ENCODE assay signal across 8 mouse cellular contexts in the genomic region with DNA sequence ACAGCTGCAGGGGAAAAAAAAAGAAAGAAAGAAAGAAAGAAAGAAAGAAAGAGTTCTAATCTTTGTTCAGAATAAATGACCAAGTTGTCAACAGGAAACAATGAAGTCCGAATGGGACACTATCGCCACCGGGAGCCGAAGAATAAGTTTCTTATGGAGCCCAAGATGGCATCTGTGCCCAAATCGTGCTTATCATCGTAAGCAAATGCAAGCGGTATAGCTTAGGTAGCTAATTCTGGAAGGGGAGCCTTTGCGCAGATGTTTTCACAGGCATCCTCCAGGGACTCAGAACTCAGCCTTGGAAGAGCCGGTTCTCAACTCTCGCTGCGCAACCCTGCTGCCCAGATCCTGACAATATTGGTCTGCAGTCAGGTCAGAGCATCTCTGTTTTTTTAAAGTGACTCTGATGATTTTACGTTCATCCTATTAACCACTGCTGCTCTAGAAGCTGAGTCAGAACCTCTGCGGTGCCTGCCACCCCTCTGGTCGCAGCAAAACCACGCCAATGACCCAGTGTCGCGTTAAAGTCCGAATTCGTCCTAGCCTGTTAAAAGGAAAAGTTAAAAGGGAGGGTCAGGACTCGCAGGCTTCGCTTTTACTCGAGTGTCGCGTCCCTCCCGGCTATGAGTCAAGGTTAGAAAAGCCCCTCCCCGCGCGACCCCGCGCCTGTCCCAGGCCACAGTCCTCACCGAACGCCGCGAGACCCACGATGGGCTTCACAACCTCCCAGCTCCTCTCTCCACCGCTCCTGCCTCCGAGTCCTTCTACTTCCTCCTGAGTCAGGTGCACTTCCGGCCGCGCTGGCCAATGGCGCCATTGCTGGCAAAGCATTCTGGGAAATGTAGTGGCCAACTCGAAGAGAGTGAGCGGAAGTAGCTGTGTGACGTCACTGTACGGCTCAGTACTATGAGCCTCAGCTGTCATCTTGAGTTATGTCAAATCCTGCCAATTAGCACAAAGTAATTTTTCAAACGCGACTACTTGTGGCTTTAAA. TPM values are rescaled to one million over a fixed set of nuclear protein-coding genes. Genes with fewer than 3 reads are reported as not detected.
DNase-seq lines count a peak whose midpoint lies in the region; ATAC-seq and TF ChIP-seq lines count a peak whose summit lies in the region.

A gene (minus strand): TSS at position 776 of the 994 bp plus-strand sequence.

- H3K9ac ChIP-seq in embryonic facial prominence, embryonic 15.5 days = peak within 1 kb of the TSS; percentile 69
- peak within 1 kb of the TSS; percentile 79 for H3K9ac ChIP-seq in limb, embryonic 14.5 days (ENCODE audit: low read depth, low read length, severe bottlenecking)
- H3K9ac ChIP-seq in midbrain, postnatal 0 days (replicated peaks; ENCODE audit: low read length, poor library complexity, severe bottlenecking) = peak within 1 kb of the TSS; percentile 58

- peak; percentile 99 for DNase-seq in 416B (ENCODE audit: low read depth)
- peak; percentile 99 for DNase-seq in heart, adult 8-10 months (ENCODE audit: low spot score)
- DNase-seq in kidney, adult 9 months = peak; percentile 99
- DNase-seq in limb, embryonic 14.5 days (ENCODE audit: low spot score) = peak; percentile 99
- peak; percentile 99 for DNase-seq in midbrain, postnatal 0 days (ENCODE audit: low spot score)
- DNase-seq in spleen, postnatal 14 days (ENCODE audit: low spot score in 2 of 2) = peak; percentile 87 to 94

- H3K27me3 ChIP-seq in embryonic facial prominence, embryonic 15.5 days = no peaks in the 10 kb centered on the region
- H3K27me3 ChIP-seq in limb, embryonic 14.5 days (ENCODE audit: control insufficient read depth, insufficient read depth, low read length) = no peaks in the 10 kb centered on the region
- H3K27me3 ChIP-seq in midbrain, postnatal 0 days (ENCODE audit: insufficient read depth, low read length) = no peaks in the 10 kb centered on the region

- peaks cover 24% of the 10 kb centered on the region for H3K36me3 ChIP-seq in embryonic facial prominence, embryonic 15.5 days
- peaks cover 22% of the 10 kb centered on the region for H3K36me3 ChIP-seq in limb, embryonic 14.5 days (ENCODE audit: control insufficient read depth, insufficient read depth, low read length)
- H3K36me3 ChIP-seq in midbrain, postnatal 0 days (ENCODE audit: insufficient read depth, low read length) = peaks cover 11% of the 10 kb centered on the region

- ATAC-seq in embryonic facial prominence, embryonic 15.5 days (ENCODE audit: insufficient number of reproducible peaks, low FRiP score, low TSS enrichment, low read depth) = peak; percentile 96
- peak; percentile 100 for ATAC-seq in limb, embryonic 14.5 days (ENCODE audit: low FRiP score, low read depth)
- peak; percentile 97 for ATAC-seq in midbrain, postnatal 0 days (ENCODE audit: low FRiP score)

- peak within 1 kb of the TSS; percentile 88 for H3K4me3 ChIP-seq in bone marrow, adult 2 months (replicated peaks; ENCODE audit: control insufficient read depth, low read depth, low read length)
- peak within 1 kb of the TSS; percentile 80 for H3K4me3 ChIP-seq in embryonic facial prominence, embryonic 15.5 days (replicated peaks)
- H3K4me3 ChIP-seq in limb, embryonic 14.5 days (replicated peaks; ENCODE audit: low read length) = peak within 1 kb of the TSS; percentile 81
- H3K4me3 ChIP-seq in midbrain, postnatal 0 days (ENCODE audit: low read depth, low read length) = peak within 1 kb of the TSS; percentile 66

- no peak for TF ChIP-seq CTCF in bone marrow, adult 2 months (IDR thresholded peaks at IDR 0.05; ENCODE audit: control insufficient read depth, insufficient read depth, low read length)
- TF ChIP-seq CTCF in midbrain, postnatal 0 days (IDR thresholded peaks at IDR 0.05) = 0 out of 2 replicates have a peak, but pooled peaks have one; percentile 17

- H3K4me1 ChIP-seq in bone marrow, adult 2 months (ENCODE audit: control insufficient read depth, insufficient read depth, low read length) = no peaks in the 10 kb centered on the region; the same call in 1 of the 2 replicates
- H3K4me1 ChIP-seq in embryonic facial prominence, embryonic 15.5 days = peaks cover 8% of the 10 kb centered on the region
- H3K4me1 ChIP-seq in limb, embryonic 14.5 days (ENCODE audit: control insufficient read depth, insufficient read depth, low read length) = peaks cover 7% of the 10 kb centered on the region; the same call in 1 of the 2 replicates
- H3K4me1 ChIP-seq in midbrain, postnatal 0 days (ENCODE audit: insufficient read depth, low read length) = no peaks in the 10 kb centered on the region

- peak within 1 kb of the TSS; percentile 80 for H3K4me2 ChIP-seq in embryonic facial prominence, embryonic 15.5 days (replicated peaks)
- peak within 1 kb of the TSS; percentile 87 for H3K4me2 ChIP-seq in limb, embryonic 14.5 days (replicated peaks; ENCODE audit: low read depth, low read length, severe bottlenecking)
- H3K4me2 ChIP-seq in midbrain, postnatal 0 days (ENCODE audit: low read depth, low read length, poor library complexity, severe bottlenecking) = peak within 1 kb of the TSS; percentile 79

- peak; percentile 93 for TF ChIP-seq POLR2A in bone marrow, adult 2 months (IDR thresholded peaks at IDR 0.05; ENCODE audit: borderline replicate concordance, control insufficient read depth, low read depth, low read length)
- 0 out of 2 replicates have a peak, but pooled peaks have one; percentile 69 for TF ChIP-seq POLR2A in limb, embryonic 14.5 days (IDR thresholded peaks at IDR 0.05; ENCODE audit: borderline replicate concordance, extremely low read depth, insufficient read depth, insufficient read length)

- no peaks in the 10 kb centered on the region for H3K9me3 ChIP-seq in embryonic facial prominence, embryonic 15.5 days (replicated peaks)
- H3K9me3 ChIP-seq in limb, embryonic 14.5 days (ENCODE audit: control insufficient read depth, low read length) = no peaks in the 10 kb centered on the region
- H3K9me3 ChIP-seq in midbrain, postnatal 0 days (ENCODE audit: low read length) = no peaks in the 10 kb centered on the region

- 1% methylated on average over 47 of the region's 47 CpGs for WGBS in bone marrow, adult 2 months
- WGBS in embryonic facial prominence, embryonic 15.5 days = 2% methylated on average over 47 of the region's 47 CpGs
- 4% methylated on average over 46 of the region's 47 CpGs for WGBS in limb, embryonic 14.5 days
- WGBS in midbrain, postnatal 0 days = 5% methylated on average over 47 of the region's 47 CpGs

- H3K27ac ChIP-seq in bone marrow, adult 2 months (ENCODE audit: control insufficient read depth, insufficient read depth, low read depth, low read length, poor library complexity) = peak within 1 kb of the TSS; percentile 35
- H3K27ac ChIP-seq in embryonic facial prominence, embryonic 15.5 days (replicated peaks) = peak within 1 kb of the TSS; percentile 58
- H3K27ac ChIP-seq in limb, embryonic 14.5 days (replicated peaks; ENCODE audit: low read depth, low read length) = peak within 1 kb of the TSS; percentile 8; the same call in 1 of the 2 replicates
- H3K27ac ChIP-seq in midbrain, postnatal 0 days (ENCODE audit: low read depth, low read length) = peak within 1 kb of the TSS; percentile 48

RNA-seq across cellular contexts. Expression of the gene that starts here (rescaled TPM):
- polyA plus RNA-seq in bone marrow, adult 2 months (2011; ENCODE audit: insufficient read depth, insufficient read length, low replicate concordance, missing spikeins) = 23.6 and 26.4 TPM in 2 replicates
- polyA plus RNA-seq in embryonic facial prominence, embryonic 15.5 days (2015; fragmentation: Nextera tagmentation; extraction: Ambion mirVana) = 60.5 and 64.5 TPM in 2 replicates
- total RNA-seq in heart, adult 8-10 months (2022) = 10 to 100 TPM; 52.3 to 63.5 (median 57.6) TPM
- polyA plus RNA-seq in limb, embryonic 14.5 days (2012; rRNA removed) = 28.6 and 40.8 TPM in 2 replicates
- polyA plus RNA-seq in limb, embryonic 14.5 days (2014; fragmentation: Nextera tagmentation; extraction: Ambion mirVana) = 61.1 and 66.3 TPM in 2 replicates
- total RNA-seq in midbrain, postnatal 0 days (2014; rRNA removed) = 30.0 and 37.6 TPM in 2 replicates
- polyA plus RNA-seq in midbrain, postnatal 0 days (2015; fragmentation: Nextera tagmentation; extraction: Ambion mirVana) = 76.3 and 83.2 TPM in 2 replicates

Comparison
In these comparisons a context has a peak if more than half of its experiments do, and no peak if none do; other contexts are left out.
1. Peak in every context shown above with its lines: DNase-seq, ATAC-seq, H3K4me3 ChIP-seq and H3K27ac ChIP-seq.
2. H3K27ac ChIP-seq: peak in every context shown above with its lines; median percentile 58 in embryonic facial prominence, embryonic 15.5 days; 48 in midbrain, postnatal 0 days; 35 in bone marrow, adult 2 months; 8 in limb, embryonic 14.5 days.